Mouse (Mus musculus) cerebellum, adult 9-10 months (tissue): ENCODE measurements around the gene Camsap1.

Experiments used
- DNase-seq: peaks from one replicate; pipeline ENCODE4 v3.0.0; 2022

Camsap1 gene

DNA sequence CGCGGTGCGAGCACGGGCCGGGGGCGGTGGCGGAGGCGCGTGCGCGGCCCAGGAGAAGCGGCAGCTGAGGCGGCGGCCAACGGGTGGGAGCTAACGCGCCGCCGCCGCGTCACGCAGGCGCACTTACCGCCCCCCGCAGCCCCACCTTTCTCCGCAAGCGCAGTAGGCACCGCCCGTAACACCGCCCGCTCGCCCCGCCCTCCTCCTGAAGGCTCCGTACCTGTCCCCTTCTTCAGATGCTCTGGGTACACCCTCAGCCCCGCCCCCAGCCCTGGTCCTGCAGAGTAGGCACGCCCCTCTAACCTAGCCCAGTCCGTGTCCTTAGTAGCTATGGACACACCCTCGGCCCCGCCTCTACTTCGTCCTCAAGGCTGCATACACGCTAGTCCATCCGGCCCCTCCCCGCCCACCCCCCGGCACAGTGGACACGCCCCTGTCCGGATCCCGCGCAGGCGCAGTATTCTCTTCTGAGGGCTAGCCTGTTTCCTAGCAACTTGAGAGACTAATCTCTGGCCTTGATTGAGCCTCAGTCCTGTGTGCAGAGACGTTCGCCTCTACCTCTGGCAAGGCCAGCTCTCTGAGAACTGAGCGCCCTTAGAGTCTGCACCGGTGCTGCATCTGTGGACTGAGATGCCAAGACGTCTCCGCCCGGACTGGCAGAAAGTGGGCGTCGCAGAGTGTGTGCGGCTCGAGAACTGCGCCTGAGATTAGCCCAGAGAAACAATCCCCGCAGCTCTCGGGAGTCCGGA, at the start of gene Camsap1:
Camsap1 (minus strand) TSS at position 124 of the 749 bp plus-strand sequence.
- peak; percentile 100 for DNase-seq

DNA sequence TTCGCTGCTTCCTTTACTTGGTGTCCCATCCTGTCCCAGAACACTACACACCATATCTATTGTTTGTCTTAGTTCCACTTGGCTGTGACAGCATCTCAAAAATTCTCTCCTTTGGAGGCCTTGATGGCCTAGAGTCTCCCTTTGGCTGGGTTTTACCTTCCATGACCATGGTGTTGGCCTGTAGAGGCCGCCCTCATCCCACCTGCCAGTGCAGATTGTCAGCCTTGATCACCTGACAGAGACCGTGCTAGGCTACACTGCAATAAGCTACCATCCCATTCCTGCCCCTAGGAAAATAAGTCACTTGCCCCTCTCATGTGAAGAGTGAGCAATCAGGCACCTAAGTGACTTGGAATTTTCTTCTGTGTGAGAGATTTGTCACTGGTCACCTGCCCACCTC, 47.2 kb upstream of the Camsap1 start:
- DNase-seq, result no peak

DNA sequence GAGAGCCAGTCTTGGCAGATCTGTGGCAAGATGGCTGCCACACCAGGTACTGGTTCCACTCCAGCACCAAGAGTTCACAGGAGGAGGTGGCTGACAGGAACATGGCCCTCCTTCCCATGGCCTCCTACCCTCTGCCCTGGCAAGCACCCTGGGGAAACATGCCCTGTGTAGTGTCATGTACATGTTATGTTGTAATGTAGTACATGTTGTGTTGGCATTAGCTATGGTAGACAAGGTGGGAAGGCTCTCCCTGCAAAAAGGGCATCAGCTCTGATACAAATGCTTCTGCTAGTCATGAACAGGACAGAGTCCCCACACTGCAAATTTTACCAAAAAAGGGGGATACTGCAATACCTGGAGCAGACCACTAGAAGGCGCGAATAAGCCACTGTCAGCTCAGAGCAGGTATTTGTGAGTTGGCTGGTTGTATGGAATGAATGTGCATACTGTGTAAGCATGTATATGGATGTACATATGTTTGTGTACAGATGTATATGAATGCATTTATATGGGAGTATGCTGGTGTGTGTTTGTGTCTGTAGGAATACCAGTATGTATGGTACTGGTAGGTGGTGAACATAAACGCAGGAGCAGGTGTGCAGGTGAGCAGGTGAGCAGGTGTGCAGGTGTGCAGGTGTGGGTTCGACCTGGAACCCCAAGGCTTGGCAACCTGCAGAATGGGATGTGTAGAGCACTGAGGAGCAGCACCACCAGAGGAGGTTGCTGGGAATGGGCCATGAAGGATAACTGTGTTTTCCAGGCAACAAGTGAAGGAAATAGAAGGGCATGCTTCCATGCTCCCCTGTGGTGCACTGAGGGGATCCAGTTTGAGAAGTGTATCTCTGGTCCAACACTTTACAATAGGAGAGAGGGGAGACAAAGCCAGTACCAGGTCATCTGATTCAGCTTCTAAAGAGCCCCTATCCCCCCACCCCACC, 41.3 kb upstream of the Camsap1 start:
- DNase-seq, result peak; percentile 83

DNA sequence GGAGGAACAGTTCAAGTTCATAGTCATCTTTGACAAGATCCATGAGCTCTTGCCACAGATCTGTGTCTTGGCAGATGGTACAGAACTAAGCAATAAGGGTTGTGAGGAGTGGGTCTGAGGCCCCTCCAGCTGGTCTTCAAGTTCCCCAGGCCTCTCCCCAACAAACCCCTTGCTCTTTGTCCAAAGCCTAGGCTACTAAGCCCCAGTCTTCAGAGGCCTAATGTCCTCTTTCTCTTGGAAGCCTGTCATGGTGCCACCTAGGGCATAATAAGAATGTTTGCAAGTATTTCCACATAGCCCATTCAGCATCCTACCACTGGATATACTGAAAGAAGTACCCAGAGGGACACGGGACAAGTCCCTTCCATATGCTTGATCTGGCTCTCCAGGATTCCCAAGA, 39.5 kb upstream of the Camsap1 start:
- peak; percentile 69 for DNase-seq

DNA sequence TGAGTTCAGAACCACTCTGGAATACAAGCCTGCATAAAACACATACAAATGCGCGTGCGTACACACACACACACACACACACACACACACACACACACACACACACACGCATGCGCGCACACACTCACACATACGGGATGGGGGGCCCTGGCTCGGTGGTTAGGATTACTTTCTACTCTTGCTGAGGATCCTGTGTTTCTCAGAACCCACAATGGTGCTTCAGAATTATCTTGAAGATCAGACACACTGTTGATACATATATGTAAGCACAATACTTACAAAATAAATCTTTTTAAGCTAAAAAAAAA, 39.1 kb upstream of the Camsap1 start:
- DNase-seq, result no peak

DNA sequence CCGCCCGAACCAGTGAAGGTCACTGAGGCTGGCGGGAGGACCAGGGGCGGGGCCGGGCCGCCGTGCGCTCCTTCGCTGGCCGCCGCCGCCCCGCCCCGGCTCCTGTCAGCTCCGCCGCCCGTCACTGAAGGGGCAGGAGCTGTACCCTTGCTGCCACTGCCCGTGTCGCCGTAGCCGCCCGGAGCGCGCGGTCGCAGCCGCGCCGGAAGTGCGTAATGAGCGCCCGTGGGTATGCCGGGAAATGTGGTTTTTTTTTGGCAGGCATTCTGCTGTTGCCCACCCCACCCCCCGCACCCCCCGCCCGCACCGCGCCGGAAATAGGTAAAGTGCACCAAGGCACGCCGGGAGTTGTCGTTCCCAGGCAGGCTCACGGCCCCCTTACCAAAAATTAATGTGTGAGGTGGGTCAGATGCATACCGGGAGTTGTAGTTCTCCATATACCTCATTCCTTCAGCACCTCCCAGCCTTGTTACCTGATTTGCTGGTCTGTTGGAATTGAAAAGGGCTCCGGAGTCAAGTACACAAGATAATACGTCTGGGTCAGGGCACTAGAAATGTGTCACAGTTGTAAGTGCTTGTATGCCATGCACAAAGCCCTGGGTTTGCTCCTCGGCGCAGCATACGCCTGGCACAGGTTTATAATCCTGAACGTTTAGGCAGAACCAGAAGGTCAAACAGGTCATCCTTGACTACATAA, 38.6 kb upstream of the Camsap1 start, which contains the start of gene Ubac1:
Ubac1 (minus strand) TSS at position 187 of the 697 bp plus-strand sequence.
- DNase-seq, result peak; percentile 94

DNA sequence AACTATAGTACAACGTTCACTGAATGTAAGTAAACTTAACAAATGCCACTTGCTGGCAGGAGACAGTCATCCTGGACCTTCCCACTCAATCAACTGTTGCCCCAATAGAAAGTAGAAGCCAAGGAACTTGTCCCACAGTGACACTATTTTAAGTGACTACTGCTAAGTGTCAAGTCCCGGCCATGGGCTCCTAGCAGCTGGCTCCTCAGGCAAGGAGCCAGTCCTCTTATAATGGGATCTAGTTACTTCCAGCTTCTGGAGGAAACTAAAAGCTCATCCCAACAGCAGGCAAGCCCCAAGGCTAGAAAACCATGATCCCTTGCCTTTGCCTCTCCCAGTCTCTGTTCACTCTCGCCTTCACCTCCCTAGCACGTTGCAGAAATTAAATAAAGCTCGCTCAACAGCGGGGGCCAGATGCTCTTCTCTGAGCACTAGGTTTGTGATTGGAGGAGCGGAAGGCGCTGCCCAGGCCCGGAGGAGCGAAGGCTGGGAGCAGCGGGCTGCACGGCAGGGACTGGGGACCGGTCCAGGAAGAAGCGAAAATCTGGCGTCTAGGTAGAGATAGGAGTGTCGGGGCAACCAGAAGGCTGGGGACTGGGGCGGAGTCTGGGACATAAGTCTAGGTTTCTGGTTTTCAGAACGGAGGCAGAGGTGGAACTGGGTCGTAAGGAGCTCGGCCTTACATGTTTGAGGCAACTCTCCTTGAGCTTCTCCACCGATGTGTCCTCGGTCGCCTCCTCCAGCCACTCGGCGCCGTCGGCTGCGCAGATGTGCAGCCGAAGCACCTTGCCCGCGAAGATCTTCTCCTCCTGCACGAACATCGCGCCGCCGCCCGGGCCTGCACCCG, 37.9 kb upstream of the Camsap1 start:
- peak; percentile 92 for DNase-seq

DNA sequence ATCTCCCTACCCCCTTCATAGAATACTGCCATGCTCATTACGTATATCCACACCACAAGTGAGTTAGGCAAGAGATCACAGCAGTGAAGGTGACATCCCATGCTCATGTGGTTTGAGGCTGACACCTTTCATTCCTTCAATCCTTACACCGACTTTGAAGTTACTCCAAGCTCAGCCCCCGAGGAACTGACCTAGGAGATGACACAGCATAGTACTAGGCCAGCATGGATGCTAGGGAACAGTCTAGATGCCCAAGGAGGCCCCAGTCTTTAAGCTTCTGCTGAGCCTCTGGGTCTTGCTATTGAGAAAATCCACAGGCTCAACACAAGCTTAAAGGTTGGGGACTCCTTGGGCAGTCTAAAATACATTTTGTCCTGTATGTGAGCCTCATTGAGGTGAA, 36.8 kb upstream of the Camsap1 start:
- DNase-seq, result peak; percentile 46

DNA sequence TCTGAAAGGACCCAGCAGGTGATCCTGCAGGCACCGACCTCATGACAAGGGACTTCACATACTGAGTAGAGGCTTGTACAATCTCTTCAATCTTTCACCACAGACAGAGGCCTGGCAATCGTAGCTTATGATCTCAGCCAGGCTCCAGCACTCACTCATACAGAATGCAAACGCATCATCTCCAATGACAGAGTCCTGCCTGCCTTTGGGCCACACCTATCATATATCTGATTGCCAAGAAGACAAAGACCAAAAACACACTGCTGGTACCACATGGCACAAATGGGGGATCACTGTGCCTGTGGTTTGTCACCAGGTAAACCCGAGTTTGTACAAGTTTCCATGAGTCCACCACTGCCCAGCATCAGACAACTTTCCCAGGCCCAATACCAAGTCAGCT, 34.2 kb upstream of the Camsap1 start:
- DNase-seq, result no peak

DNA sequence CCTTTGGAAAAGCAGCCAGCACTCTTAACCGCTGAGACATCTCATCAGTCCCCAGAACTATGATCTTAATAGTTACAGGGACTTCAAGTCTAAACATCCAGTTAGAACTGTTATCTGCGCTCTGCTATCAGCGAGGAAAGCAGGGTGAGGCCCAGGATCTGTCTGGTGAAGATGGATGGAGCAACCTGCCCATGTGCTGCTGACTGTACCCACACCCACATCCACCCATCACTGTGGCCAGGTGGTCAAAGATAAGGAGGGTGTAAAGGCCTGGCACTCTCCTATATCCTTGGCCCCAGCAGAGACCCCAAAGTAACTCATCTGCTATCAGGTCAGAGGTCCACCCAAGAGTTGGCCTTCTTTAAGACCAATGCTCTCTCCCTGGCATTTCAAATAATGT, 30.6 kb upstream of the Camsap1 start:
- DNase-seq, result no peak

DNA sequence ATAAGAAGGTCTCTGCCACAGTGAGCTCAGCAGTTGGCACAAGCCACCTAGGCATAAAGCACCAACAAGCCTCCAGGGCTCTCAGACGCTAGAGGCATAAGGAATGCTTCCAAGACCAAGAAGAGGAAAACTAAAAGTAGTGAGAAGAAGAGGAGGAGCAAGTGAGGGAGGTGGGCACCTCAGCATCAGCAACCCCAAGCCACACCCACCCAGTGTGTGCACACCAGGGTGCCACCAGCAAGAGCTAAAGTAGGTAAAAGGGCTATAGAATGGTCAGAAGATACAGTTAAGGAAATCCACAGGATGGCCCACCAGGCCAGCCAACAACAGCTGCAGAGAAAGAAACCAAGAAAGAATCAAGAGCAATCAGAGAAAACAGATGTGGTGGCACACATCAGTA, 28.3 kb upstream of the Camsap1 start:
- DNase-seq, result no peak

DNA sequence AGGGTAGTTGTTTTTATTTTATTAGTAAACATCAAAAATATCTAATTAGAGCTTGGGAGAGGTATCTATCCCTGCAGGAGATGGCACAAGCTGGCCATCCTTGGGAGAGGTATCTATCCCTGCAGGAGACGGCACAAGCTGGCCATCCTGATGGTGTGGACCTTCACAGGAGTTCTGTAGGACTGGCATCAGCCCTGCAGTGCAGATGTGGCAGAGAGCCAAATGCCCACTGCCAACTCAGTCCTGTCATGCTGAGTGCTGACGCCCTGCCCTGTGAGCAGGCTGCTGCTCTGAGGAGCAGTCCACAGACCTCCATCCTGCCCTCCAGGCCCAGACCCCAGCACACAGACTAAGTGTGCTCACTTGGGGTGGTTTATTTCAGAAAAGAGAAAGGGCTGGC, 18.9 kb upstream of the Camsap1 start:
- peak; percentile 89 for DNase-seq

DNA sequence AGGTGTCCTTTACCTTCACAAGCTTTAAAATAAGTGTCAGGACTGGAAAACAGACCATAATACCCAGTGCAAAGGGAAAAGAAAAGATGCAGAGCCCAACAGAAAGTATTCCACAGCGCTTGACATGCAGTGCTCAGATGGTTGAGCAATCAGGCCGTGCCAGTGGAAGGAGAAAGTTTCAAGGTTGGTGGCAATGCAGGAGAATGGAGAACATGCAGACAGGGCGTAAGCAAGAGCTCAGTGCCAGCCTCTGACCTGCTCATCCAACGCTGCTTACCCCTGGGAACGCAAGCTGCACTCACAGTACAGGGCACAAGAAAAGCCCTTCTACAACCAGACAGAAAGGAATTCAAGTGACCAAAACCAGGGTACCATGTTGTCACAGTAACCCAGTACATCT, 18.1 kb upstream of the Camsap1 start:
- no peak for DNase-seq

DNA sequence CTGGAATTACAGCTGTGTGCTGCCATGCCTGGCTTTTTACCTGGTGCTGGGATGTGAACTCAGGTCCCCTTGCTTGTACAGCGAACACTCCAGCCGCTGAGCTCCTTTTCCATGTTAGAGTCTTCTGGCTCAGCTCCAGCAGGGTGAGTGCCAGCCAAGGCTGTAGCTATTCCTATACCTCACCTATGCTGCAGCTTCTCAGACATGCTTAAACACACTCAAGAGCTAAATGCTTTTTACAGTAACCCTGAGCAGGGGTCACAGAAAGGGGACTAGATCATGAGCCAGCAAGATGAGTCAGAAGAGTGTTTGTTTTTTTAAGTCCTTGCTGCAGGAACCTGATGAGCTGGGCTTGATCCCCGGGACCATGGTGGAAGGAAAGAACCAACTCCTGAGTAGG, 14.6 kb upstream of the Camsap1 start:
- DNase-seq, result no peak

DNA sequence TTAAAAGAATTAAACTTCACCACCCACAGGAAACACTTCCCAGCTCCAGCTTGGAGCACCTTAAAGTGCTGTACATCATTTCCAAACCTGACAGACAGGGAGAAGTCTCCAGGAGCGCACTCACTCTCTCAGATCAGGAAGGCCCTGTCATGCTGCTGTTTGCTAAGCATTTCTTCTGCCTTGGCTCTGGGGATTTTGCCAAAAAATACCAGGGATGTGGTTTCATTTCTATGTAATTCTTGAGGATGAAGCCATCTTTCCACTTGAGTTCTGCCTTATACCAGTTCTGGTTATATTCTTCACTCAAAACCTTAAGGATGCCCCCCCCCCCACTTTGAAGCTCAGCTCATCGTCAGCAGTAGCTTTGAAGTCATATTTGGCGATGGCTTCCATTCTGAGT, 11.7 kb upstream of the Camsap1 start:
- no peak for DNase-seq

DNA sequence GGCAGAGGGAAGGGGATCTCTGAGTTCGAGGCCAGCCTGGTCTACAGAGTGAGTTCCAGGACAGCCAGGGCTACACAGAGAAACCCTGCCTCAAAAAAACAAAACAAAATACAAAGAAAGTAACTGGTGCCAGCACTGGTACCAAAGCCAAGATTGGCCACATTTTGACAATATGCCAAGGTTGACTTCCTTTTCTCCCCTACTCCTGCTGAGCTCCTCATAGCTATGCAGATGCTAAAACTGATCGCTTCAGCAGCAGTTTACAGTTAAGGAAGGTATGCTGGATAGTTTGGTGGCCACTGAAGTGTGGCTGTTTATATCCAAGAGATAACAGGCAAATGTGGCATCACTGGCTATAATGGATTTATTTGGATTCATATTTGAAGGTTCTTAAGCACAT, 9.2 kb upstream of the Camsap1 start:
- no peak for DNase-seq

DNA sequence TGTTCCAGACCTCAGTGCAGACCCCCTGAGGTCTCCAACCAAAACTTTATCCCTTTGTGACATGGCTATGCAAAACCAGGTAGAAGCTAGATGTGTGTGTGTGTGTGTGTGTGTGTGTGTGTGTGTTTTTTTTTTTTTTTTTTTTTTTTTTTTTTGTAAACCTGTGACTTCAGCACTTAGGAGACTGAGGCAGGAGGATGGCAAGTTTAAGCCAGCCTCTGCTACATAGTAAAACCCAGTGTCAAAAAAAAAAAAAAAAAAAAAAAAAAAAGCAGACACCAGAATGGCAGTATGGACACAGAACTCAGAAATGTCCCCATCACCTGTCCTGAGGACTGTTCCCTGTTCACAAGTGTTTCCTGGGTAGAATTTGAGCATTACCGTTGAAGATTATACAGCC, 6.6 kb upstream of the Camsap1 start:
- no peak for DNase-seq

DNA sequence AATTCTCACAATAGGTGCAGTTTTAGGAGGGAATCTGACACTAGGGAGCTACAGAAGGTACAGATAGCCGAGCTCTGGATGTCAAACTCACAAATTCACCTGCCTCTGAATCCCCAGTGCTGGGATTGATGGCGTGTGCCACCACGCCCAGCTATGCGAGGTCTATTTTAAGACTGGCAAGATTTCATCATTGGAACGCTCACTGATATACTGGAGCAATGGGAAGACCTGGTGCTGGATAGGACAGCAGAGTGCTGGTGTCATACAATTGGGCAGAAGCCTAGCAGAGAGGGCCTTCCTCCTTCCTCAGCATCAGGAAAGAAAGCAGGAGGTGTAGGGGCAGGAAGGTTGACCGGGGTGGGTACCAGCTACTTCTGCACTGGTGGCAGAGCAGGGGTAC, 4.7 kb upstream of the Camsap1 start:
- DNase-seq, result no peak

DNA sequence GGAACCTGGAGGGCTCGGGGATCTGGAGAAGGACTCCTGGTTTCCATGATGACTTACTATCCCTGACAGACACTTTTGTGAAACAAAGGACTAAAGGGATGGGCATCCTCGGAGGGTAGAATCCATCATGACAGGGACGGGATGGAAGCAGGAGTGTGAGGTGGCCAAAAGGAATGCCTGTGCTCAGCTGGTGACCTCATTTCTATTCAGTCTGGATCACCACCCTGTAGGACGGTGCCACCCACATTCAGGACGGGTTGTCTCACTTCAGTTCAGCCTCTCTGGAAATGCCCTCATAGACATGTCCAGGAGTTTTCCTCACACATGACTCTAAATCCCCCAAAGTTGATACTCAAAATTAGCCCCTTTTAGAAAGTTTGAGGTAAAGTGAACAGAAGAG, 3.5 kb upstream of the Camsap1 start:
- DNase-seq, result no peak

DNA sequence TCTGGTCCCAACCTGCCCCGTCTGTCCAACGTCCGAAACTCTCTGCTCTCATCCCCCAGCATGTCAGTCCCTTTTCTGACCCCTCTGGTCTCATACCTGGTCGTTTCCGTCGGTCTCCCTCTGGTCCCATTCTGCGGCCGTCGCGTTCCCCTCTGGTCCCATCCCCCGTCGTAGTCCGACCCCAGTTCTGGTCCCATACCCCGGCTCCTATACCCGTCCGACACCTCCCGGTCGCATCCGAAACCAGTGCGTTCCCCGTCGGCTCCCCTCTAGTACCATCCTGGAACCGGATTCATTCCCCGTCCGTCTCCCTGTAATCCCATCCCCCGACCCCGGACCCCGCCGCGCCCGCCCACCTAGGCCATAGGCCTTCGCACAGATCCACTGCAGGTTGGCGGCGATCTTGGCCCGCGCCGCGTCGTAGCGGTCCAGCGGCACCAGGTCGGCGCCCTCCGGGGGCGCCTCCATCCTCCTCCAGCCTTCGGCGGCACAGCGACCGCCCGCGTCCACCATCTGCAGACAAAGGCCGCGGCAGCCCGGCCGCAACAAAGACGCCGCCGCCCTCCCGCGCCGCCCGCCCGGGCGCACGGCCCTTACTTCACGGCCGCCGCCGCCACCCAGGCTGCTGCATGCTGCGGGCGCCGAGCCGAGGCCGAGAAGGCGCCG, 523 bp downstream of the Camsap1 start:
- DNase-seq, result no peak

DNA sequence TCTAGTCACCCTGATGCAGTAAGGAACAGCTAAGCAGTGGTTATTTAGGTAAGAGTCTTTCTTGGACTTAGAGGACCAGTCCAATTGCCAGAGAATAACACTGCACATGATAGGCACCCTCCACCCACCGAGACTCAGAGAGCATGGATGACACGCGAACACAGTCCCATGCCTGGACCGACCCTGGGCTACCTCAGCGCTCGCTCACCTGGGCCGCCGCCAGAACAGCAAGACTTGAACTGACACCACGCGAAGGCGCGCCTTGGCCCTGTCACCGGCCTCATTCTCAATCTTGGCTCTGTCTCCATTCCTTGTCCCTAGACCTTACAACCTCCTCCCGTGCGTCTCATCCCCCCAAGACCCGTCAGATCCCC, 1.0 kb downstream of the Camsap1 start:
- peak; percentile 79 for DNase-seq

DNA sequence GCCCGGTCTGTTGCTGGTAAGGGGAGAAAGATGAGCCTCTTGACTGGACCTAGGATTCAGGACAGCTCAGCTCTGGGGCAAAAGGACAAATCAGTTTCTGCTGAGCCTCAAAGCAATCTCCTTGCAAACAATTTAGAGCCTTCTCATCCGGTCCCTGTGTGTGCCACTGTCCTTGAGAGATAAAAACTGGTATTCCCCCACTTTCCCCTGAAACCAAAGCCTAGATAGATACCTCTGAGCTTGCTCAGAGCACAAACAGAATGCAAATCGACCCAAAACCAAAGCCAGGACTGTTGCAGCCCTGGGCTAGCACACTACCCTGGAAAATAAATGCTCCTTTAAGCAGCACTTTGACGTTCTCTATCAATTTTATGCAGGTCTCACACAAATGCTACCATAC, 4.1 kb downstream of the Camsap1 start:
- no peak for DNase-seq
